Mouse (Mus musculus) 3T3-L1 (cell line): ENCODE data around the gene Mgmt.

Source experiments
- DNase-seq: peaks from one replicate; pipeline ENCODE4 v3.0.0-alpha.2; 2015; ENCODE audit warnings: low read depth, low spot score

Mgmt gene

GRCm38 (mm10) chr7:137001215-137001614, 106.8 kb downstream of the Mgmt start:
- DNase-seq, result no peak

- no peak for DNase-seq
Observed at GRCm38 (mm10) chr7:137001783-137002182, 107.4 kb downstream of the Mgmt start.

- DNase-seq, result no peak
Observed at GRCm38 (mm10) chr7:137002431-137002830, 108.0 kb downstream of the Mgmt start.

- DNase-seq, result no peak
Observed at GRCm38 (mm10) chr7:137005293-137005692, 110.9 kb downstream of the Mgmt start.

- DNase-seq, result no peak
Observed at GRCm38 (mm10) chr7:137008321-137008720, 113.9 kb downstream of the Mgmt start.

GRCm38 (mm10) chr7:137009732-137010275, 115.4 kb downstream of the Mgmt start:
- DNase-seq, result no peak

- DNase-seq, result no peak
Observed at GRCm38 (mm10) chr7:137010451-137010850, 116.0 kb downstream of the Mgmt start.

GRCm38 (mm10) chr7:137012687-137013086, 118.3 kb downstream of the Mgmt start:
- DNase-seq, result no peak

GRCm38 (mm10) chr7:137013433-137013832, 119.0 kb downstream of the Mgmt start:
- no peak for DNase-seq

GRCm38 (mm10) chr7:137018614-137019013, 124.2 kb downstream of the Mgmt start:
- DNase-seq, result no peak

- DNase-seq, result no peak
Observed at GRCm38 (mm10) chr7:137020195-137020594, 125.8 kb downstream of the Mgmt start.

- DNase-seq, result no peak
Observed at GRCm38 (mm10) chr7:137030789-137031188, 136.4 kb downstream of the Mgmt start.

- DNase-seq, result no peak
Observed at GRCm38 (mm10) chr7:137033177-137033576, 138.8 kb downstream of the Mgmt start.

- DNase-seq, result no peak
Observed at GRCm38 (mm10) chr7:137034986-137035385, 140.6 kb downstream of the Mgmt start.

- DNase-seq, result no peak
Observed at GRCm38 (mm10) chr7:137035916-137036315, 141.5 kb downstream of the Mgmt start.

GRCm38 (mm10) chr7:137037471-137037870, 143.1 kb downstream of the Mgmt start:
- no peak for DNase-seq

GRCm38 (mm10) chr7:137037872-137038271, 143.5 kb downstream of the Mgmt start:
- no peak for DNase-seq

GRCm38 (mm10) chr7:137038311-137038945, 144.0 kb downstream of the Mgmt start:
- no peak for DNase-seq

GRCm38 (mm10) chr7:137038946-137039320, 144.5 kb downstream of the Mgmt start:
- DNase-seq, result no peak

GRCm38 (mm10) chr7:137040646-137041045, 146.2 kb downstream of the Mgmt start:
- no peak for DNase-seq

- no peak for DNase-seq
Observed at GRCm38 (mm10) chr7:137046891-137047290, 152.5 kb downstream of the Mgmt start.

GRCm38 (mm10) chr7:137048086-137048922, 153.9 kb downstream of the Mgmt start:
- DNase-seq, result no peak

GRCm38 (mm10) chr7:137054343-137054742, 159.9 kb downstream of the Mgmt start:
- no peak for DNase-seq
